Mouse (Mus musculus): Measurements from ENCODE around the gene Dcun1d5.
"Not testable (repeated sequence)": the region's sequence is repeated elsewhere in the genome, so short reads cannot be mapped to it uniquely, and the experiment has no call there.

The Dcun1d5 gene

GRCm38 (mm10) chr9:7184172-7184896, at the start of gene Dcun1d5, which contains the start of gene Dync2h1:
Dcun1d5 (plus strand) TSS chr9:7184520.
Dync2h1 (minus strand) TSS chr9:7184446.
- in situ Hi-C loops (cut with MboI, MseI): loop anchor here (10.0 kb wide), 1 partner anchor 860 kb away; the partner anchor contains the start of gene Cfap300

GRCm38 (mm10) chr9:7154391-7154790, 29.9 kb upstream of the Dcun1d5 start:
- in situ Hi-C loops (cut with MboI, MseI): no loop called here

GRCm38 (mm10) chr9:7158605-7159004, 25.7 kb upstream of the Dcun1d5 start:
- in situ Hi-C loops (cut with MboI, MseI): no loop called here

- in situ Hi-C loops (cut with MboI, MseI): no loop called here
Observed at GRCm38 (mm10) chr9:7159718-7160117, 24.6 kb upstream of the Dcun1d5 start.

GRCm38 (mm10) chr9:7160688-7161087, 23.6 kb upstream of the Dcun1d5 start:
- in situ Hi-C loops (cut with MboI, MseI): no loop called here

- in situ Hi-C loops (cut with MboI, MseI): no loop called here
Observed at GRCm38 (mm10) chr9:7167339-7167998, 16.9 kb upstream of the Dcun1d5 start.

- in situ Hi-C loops (cut with MboI, MseI): no loop called here
Observed at GRCm38 (mm10) chr9:7173756-7174155, 10.6 kb upstream of the Dcun1d5 start.

GRCm38 (mm10) chr9:7176618-7177610, 7.4 kb upstream of the Dcun1d5 start:
- in situ Hi-C loops (cut with MboI, MseI): no loop called here

GRCm38 (mm10) chr9:7184897-7185291, 574 bp downstream of the Dcun1d5 start:
- in situ Hi-C loops (cut with MboI, MseI): loop anchor here (10.0 kb wide), 1 partner anchor 860 kb away; the partner anchor contains the start of gene Cfap300

GRCm38 (mm10) chr9:7190694-7191093, 6.4 kb downstream of the Dcun1d5 start:
- in situ Hi-C loops (cut with MboI, MseI): not testable (repeated sequence)

- in situ Hi-C loops (cut with MboI, MseI): loop anchor here (5.0 to 25.0 kb wide), 2 partner anchors 381 to 671 kb away; no protein-coding TSS in a partner anchor
Observed at GRCm38 (mm10) chr9:7216240-7216639, 31.9 kb downstream of the Dcun1d5 start.

- in situ Hi-C loops (cut with MboI, MseI): loop anchor here (25.0 kb wide), 1 partner anchor 666 kb away; no protein-coding TSS in a partner anchor
Observed at GRCm38 (mm10) chr9:7221024-7221423, 36.7 kb downstream of the Dcun1d5 start.

GRCm38 (mm10) chr9:7221460-7221859, 37.1 kb downstream of the Dcun1d5 start:
- in situ Hi-C loops (cut with MboI, MseI): loop anchor here (25.0 kb wide), 1 partner anchor 666 kb away; no protein-coding TSS in a partner anchor

- in situ Hi-C loops (cut with MboI, MseI): no loop called here
Observed at GRCm38 (mm10) chr9:7238619-7239018, 54.3 kb downstream of the Dcun1d5 start.

GRCm38 (mm10) chr9:7239967-7240366, 55.6 kb downstream of the Dcun1d5 start:
- in situ Hi-C loops (cut with MboI, MseI): no loop called here

GRCm38 (mm10) chr9:7252797-7253654, 68.7 kb downstream of the Dcun1d5 start:
- in situ Hi-C loops (cut with MboI, MseI): no loop called here
